Mouse (Mus musculus): ENCODE measurements at regions not wholly inside any gene's neighbourhood (a gene's known extent, or its start where the extent isn't known, plus 50 kb on each side); places are given as distances from the start of the nearest gene placed in this dataset.

DNA sequence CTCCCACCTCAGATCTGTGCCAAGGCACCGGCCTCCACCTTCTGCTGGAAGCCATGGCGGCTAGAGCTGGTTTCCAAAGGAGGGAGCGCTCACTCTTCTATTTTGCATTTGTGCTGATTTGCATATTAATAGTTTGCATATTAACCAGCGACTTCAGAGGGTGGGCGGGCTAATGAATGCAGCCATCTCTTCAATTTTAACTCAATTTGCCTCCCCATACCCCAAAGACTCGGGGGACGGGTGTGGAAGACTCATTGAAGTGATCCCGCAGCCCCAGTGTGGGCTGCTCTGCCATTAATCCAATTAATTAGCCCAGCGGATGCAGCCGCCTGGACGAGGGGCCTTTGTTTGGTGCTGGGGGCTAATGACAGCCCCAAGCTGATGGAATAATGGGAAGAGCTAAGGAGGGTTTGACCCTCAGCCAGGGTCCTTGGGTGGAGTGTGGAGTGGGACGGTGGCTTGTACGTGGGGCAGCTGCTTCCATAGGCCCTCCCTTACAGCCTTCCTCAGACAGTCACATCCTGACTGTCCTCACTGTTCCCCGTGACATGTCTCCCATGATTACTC, 103.0 kb downstream of the Gm26897 start:
- Histone ChIP-seq H3K4me3 (no peak overlapping the region), H3K36me3 (no peaks in the 10 kb centered on the region), H3K27me3 (peaks cover 64% of the 10 kb centered on the region), H3K4me2 (replicated peaks) (peak overlapping the region; percentile 32), H3K27ac (replicated peaks) (peak overlapping the region; percentile 69), H3K9ac (replicated peaks) (no peak overlapping the region), H3K9me3 (no peaks in the 10 kb centered on the region), H3K4me1 (peaks cover 24% of the 10 kb centered on the region)
- 6% methylated on average over 14 of the region's 14 CpGs for WGBS
- ATAC-seq (ENCODE audit: low FRiP score, low read depth): peak; percentile 86

DNA sequence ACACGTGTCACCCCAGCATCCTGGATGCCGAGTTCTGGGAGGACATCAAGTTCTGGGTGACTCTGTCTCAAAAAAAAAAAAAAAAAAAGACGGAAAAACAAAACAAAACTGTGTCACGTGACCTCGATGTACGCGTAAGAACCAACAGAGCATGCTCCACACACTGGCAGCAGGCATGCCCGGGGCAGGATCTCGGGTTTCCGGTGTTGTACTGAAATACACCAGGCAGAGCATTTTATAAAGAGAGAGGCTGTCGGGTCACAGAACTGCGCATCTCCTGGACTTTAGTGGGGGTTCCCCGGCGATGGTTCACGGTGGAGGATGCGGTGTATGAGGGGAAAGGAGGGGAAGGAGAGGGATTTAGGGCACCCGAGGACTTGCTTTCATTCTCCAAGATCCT, 108.7 kb downstream of the Gm26897 start:
- Histone ChIP-seq H3K4me3 (no peak overlapping the region), H3K27ac (replicated peaks) (0 out of 2 replicates have a peak overlapping the region, but pooled peaks have one; percentile 40)
- 59% methylated on average over 17 of the region's 17 CpGs for WGBS

GRCm38 (mm10) chr5:111843622-111844239, 110.0 kb downstream of the Gm26897 start:
- Histone ChIP-seq H3K27ac (replicated peaks) (peak overlapping the region; percentile 63), H3K9me3 (no peaks in the 10 kb centered on the region), H3K4me1 (peaks cover 36% of the 10 kb centered on the region), H3K9ac (replicated peaks) (no peak overlapping the region), H3K27me3 (peaks cover 46% of the 10 kb centered on the region), H3K4me3 (no peak overlapping the region), H3K4me2 (replicated peaks) (peak overlapping the region; percentile 13), H3K36me3 (no peaks in the 10 kb centered on the region)
- ATAC-seq (ENCODE audit: low FRiP score, low read depth): peak; percentile 57; the same call in 1 of the 2 replicates
- 26% methylated on average over 17 of the region's 17 CpGs for WGBS

More for the DNA sequence above, 108.7 kb downstream of the Gm26897 start:
- H3K4me2 ChIP-seq (replicated peaks): 0 out of 2 replicates have a peak overlapping the region, but pooled peaks have one; percentile 11
- no peaks in the 10 kb centered on the region for H3K9me3 ChIP-seq
- ATAC-seq (ENCODE audit: low FRiP score, low read depth): no peak
- no peak overlapping the region for H3K9ac ChIP-seq (replicated peaks)
- H3K4me1 ChIP-seq: peaks cover 38% of the 10 kb centered on the region
- no peaks in the 10 kb centered on the region for H3K36me3 ChIP-seq
- peaks cover 59% of the 10 kb centered on the region for H3K27me3 ChIP-seq

GRCm38 (mm10) chr5:111844528-111844927, 110.8 kb downstream of the Gm26897 start:
- Histone ChIP-seq H3K4me1 (peaks cover 36% of the 10 kb centered on the region), H3K9ac (replicated peaks) (no peak overlapping the region), H3K9me3 (no peaks in the 10 kb centered on the region), H3K4me2 (replicated peaks) (0 out of 2 replicates have a peak overlapping the region, but pooled peaks have one; percentile 13), H3K27ac (replicated peaks) (peak overlapping the region; percentile 63), H3K36me3 (no peaks in the 10 kb centered on the region), H3K27me3 (peaks cover 40% of the 10 kb centered on the region), H3K4me3 (no peak overlapping the region)
- ATAC-seq (ENCODE audit: low FRiP score, low read depth): peak; percentile 64; the same call in 1 of the 2 replicates
- WGBS: 28% methylated on average over 3 of the region's 3 CpGs

GRCm38 (mm10) chr5:111848917-111849316, 115.2 kb downstream of the Gm26897 start:
- no peak overlapping the region for H3K27ac ChIP-seq (replicated peaks)
- H3K4me1 ChIP-seq: peaks cover 34% of the 10 kb centered on the region
- 90% methylated on average over 8 of the region's 10 CpGs for WGBS
- H3K4me3 ChIP-seq: no peak overlapping the region
- no peak overlapping the region for H3K9ac ChIP-seq (replicated peaks)
- no peaks in the 10 kb centered on the region for H3K36me3 ChIP-seq
- H3K4me2 ChIP-seq (replicated peaks): no peak overlapping the region
- H3K27me3 ChIP-seq: peaks cover 17% of the 10 kb centered on the region
- ATAC-seq (ENCODE audit: low FRiP score, low read depth): no peak
- no peaks in the 10 kb centered on the region for H3K9me3 ChIP-seq

DNA sequence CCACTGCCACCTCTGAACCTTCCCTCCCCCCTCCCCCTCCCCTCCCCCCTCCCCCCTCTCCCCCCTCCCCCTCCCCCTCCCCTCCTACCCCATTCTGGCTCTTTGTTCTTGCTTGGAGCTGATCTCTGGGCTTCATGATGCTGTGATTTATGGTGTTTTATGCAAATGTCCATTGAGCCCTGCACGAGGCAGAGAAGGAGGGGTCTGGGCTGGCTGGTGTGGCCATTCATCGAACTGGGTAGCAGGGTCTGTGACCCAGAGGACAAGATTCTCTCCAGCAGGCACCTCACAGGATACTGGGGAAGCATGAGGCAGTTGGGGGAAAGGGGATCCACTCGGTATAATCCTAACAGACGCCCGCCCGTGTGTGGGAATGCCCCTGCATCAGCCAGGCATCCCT, 119.0 kb downstream of the Gm26897 start:
- Histone ChIP-seq H3K4me3 (no peak overlapping the region), H3K36me3 (no peaks in the 10 kb centered on the region), H3K9ac (replicated peaks) (no peak overlapping the region), H3K4me2 (replicated peaks) (no peak overlapping the region), H3K27ac (replicated peaks) (no peak overlapping the region), H3K9me3 (no peaks in the 10 kb centered on the region), H3K27me3 (peaks cover 8% of the 10 kb centered on the region; the same call in 1 of the 2 replicates), H3K4me1 (peaks cover 31% of the 10 kb centered on the region)
- no peak for ATAC-seq (ENCODE audit: low FRiP score, low read depth)
- WGBS: 46% methylated on average over 6 of the region's 6 CpGs

- Histone ChIP-seq H3K4me3 (no peak overlapping the region), H3K9ac (replicated peaks) (no peak overlapping the region), H3K4me2 (replicated peaks) (no peak overlapping the region), H3K4me1 (peaks cover 40% of the 10 kb centered on the region), H3K27me3 (peaks cover 7% of the 10 kb centered on the region; the same call in 1 of the 2 replicates), H3K9me3 (no peaks in the 10 kb centered on the region), H3K27ac (replicated peaks) (no peak overlapping the region), H3K36me3 (no peaks in the 10 kb centered on the region)
- 83% methylated on average over 2 of the region's 2 CpGs for WGBS
- no peak for ATAC-seq (ENCODE audit: low FRiP score, low read depth)
Measured at GRCm38 (mm10) chr5:111855366-111855765, 121.6 kb downstream of the Gm26897 start.

DNA sequence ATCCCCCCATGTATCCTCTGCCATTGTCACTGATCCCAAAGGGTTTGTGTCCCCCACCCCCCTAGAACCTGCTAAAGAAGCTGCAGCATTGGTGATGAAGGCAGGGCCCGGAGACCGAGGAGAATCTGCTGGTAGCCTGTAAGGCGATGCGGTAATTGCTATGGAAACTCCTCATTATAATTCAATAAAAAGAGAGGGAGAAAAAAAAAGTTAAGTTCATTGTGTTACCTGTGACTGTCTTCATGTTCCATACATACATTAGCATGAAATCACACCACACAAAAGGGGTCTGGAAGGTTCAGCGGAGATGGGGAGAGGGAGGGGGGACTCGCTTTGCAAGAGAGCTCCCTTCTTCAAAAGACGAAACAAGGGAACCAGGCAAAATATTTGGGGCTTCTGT, 123.5 kb downstream of the Gm26897 start:
- Histone ChIP-seq H3K4me2 (replicated peaks) (no peak overlapping the region), H3K27me3 (peaks cover 5% of the 10 kb centered on the region; the same call in 1 of the 2 replicates), H3K9me3 (no peaks in the 10 kb centered on the region), H3K27ac (replicated peaks) (0 out of 2 replicates have a peak overlapping the region, but pooled peaks have one; percentile 11), H3K36me3 (no peaks in the 10 kb centered on the region), H3K9ac (replicated peaks) (no peak overlapping the region), H3K4me1 (peaks cover 38% of the 10 kb centered on the region), H3K4me3 (no peak overlapping the region)
- 38% methylated on average over 7 of the region's 7 CpGs for WGBS
- ATAC-seq (ENCODE audit: low FRiP score, low read depth): peak; percentile 38; the same call in 1 of the 2 replicates

- Histone ChIP-seq H3K27ac (replicated peaks) (no peak overlapping the region), H3K27me3 (peaks cover 9% of the 10 kb centered on the region; the same call in 1 of the 2 replicates), H3K9me3 (no peaks in the 10 kb centered on the region), H3K4me3 (no peak overlapping the region), H3K4me1 (peaks cover 26% of the 10 kb centered on the region), H3K9ac (replicated peaks) (no peak overlapping the region), H3K4me2 (replicated peaks) (no peak overlapping the region), H3K36me3 (no peaks in the 10 kb centered on the region)
- WGBS: 71% methylated on average over 1 of the region's 1 CpGs
- ATAC-seq (ENCODE audit: low FRiP score, low read depth): no peak
Measured at GRCm38 (mm10) chr5:111860436-111860835, 126.7 kb downstream of the Gm26897 start.

GRCm38 (mm10) chr5:111862331-111862730, 128.6 kb downstream of the Gm26897 start:
- H3K4me1 ChIP-seq: peaks cover 15% of the 10 kb centered on the region
- no peak overlapping the region for H3K4me2 ChIP-seq (replicated peaks)
- H3K9ac ChIP-seq (replicated peaks): no peak overlapping the region
- no peak for ATAC-seq (ENCODE audit: low FRiP score, low read depth)
- no peak overlapping the region for H3K4me3 ChIP-seq
- no peak overlapping the region for H3K27ac ChIP-seq (replicated peaks)
- WGBS: 92% methylated on average over 4 of the region's 4 CpGs
- H3K9me3 ChIP-seq: no peaks in the 10 kb centered on the region
- H3K36me3 ChIP-seq: no peaks in the 10 kb centered on the region
- H3K27me3 ChIP-seq: peaks cover 14% of the 10 kb centered on the region; the same call in 1 of the 2 replicates

DNA sequence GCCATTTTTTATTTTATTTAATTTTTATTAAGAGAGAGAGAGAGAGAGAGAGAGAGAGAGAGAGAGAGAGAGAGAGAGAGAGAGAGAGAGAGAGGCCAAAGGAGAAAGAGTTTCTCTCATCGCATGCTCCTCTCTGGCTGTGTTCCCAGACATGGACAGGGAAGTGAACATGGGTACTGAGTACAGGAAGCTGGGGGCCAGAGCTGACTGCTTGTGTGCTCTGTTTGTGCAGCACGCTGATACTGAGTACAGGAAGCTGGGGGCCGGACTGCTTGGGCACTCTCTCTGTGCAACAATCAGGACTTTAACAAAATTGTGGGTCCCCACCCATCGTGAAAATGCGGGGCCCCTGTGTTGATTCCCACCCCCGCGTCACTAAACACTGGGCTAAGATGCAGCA, 130.2 kb downstream of the Gm26897 start:
- H3K27ac ChIP-seq (replicated peaks): no peak overlapping the region

DNA sequence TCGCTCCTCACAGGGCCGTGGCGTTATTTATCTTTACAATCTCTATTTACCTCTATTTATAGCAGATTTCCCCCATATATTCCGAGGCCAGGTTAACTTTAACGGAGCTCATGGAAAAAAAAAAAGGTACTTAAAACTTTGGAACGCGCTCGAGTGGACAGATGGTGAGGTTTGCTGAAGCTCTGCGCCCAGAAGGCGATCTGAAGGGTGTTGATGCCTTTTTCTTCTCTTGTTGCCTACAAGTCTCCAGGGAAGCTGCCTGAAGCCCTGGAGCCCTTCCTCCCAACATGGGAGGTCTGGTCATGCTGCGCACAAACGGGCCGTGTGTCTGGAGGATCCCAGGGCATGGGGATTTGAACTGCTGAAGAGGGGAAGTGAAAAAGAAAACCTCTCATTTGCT, 130.9 kb downstream of the Gm26897 start:
- Histone ChIP-seq H3K9me3 (no peaks in the 10 kb centered on the region), H3K27me3 (peaks cover 18% of the 10 kb centered on the region; the same call in 1 of the 2 replicates), H3K4me1 (peaks cover 3% of the 10 kb centered on the region; the same call in 1 of the 2 replicates), H3K4me2 (replicated peaks) (no peak overlapping the region), H3K36me3 (no peaks in the 10 kb centered on the region), H3K4me3 (no peak overlapping the region), H3K9ac (replicated peaks) (no peak overlapping the region), H3K27ac (replicated peaks) (no peak overlapping the region)
- 82% methylated on average over 13 of the region's 13 CpGs for WGBS
- no peak for ATAC-seq (ENCODE audit: low FRiP score, low read depth)

More for the DNA sequence above, 130.2 kb downstream of the Gm26897 start:
- no peak overlapping the region for H3K9ac ChIP-seq (replicated peaks)
- no peak for ATAC-seq (ENCODE audit: low FRiP score, low read depth)
- H3K4me1 ChIP-seq: peaks cover 3% of the 10 kb centered on the region; the same call in 1 of the 2 replicates
- WGBS: 78% methylated on average over 7 of the region's 7 CpGs
- no peak overlapping the region for H3K4me2 ChIP-seq (replicated peaks)
- H3K9me3 ChIP-seq: no peaks in the 10 kb centered on the region
- H3K27me3 ChIP-seq: peaks cover 18% of the 10 kb centered on the region; the same call in 1 of the 2 replicates
- no peaks in the 10 kb centered on the region for H3K36me3 ChIP-seq
- H3K4me3 ChIP-seq: no peak overlapping the region
